ENCODE assay signal across 19 mouse cellular contexts in genomic region chr6:148528611-148529010, GRCm38 (mm10).
"Had no signal": no experiment of that assay in that cellular context is flagged by ENCODE, and none has a peak within 500 bp of the region (broad histone marks: within the 10 kb centered on the region; RNA-seq: fewer than 3 reads in every experiment).

No protein-coding gene starts in this region.

- H3K4me3 ChIP-seq: midbrain, embryonic 10.5 days; midbrain, embryonic 12.5 days; myocyte; neural tube, embryonic 13.5 days; neural tube, embryonic 15.5 days had no signal

- H3K9ac ChIP-seq: lung, embryonic 14.5 days; midbrain, embryonic 12.5 days; neural tube, embryonic 13.5 days; neural tube, embryonic 15.5 days had no signal

- ATAC-seq: midbrain, embryonic 16.5 days had no signal

- H3K36me3 ChIP-seq: midbrain, embryonic 10.5 days; midbrain, embryonic 12.5 days; neural tube, embryonic 13.5 days; neural tube, embryonic 15.5 days had no signal

- H3K4me1 ChIP-seq: midbrain, embryonic 12.5 days; neural tube, embryonic 13.5 days; neural tube, embryonic 15.5 days had no signal

- H3K4me2 ChIP-seq: lung, embryonic 14.5 days; midbrain, embryonic 12.5 days; neural tube, embryonic 13.5 days; neural tube, embryonic 15.5 days had no signal

- H3K27ac ChIP-seq: midbrain, embryonic 10.5 days; midbrain, embryonic 12.5 days; neural tube, embryonic 13.5 days; neural tube, embryonic 15.5 days had no signal

- DNase-seq: lung, adult 18-20 months; lung, embryonic 14.5 days; lung, postnatal 10 days; lung, postnatal 4 days; midbrain, embryonic 14.5 days; retina, postnatal 1 day; right cerebral cortex, adult 18-20 months; right cerebral cortex, postnatal 25 days; right cerebral cortex, postnatal 4 days; spleen, adult 18-20 months; thymus, adult 18-20 months; thymus, postnatal 14 days; thymus, postnatal 36 days had no signal

- H3K27me3 ChIP-seq: neural tube, embryonic 13.5 days; neural tube, embryonic 15.5 days had no signal

- H3K9me3 ChIP-seq: midbrain, embryonic 10.5 days; midbrain, embryonic 12.5 days; neural tube, embryonic 13.5 days; neural tube, embryonic 15.5 days had no signal
